Mouse (Mus musculus): ENCODE measurements at regions not wholly inside any gene's neighbourhood (a gene's known extent, or its start where the extent isn't known, plus 50 kb on each side); places are given as distances from the start of the nearest gene placed in this dataset.
A peak's percentile ranks its signal among the peaks of the same experiment; 100 is the strongest.

GRCm38 (mm10) chr16:7982816-7983215 lies 442.1 kb downstream of the Tmem114 start:
- ChIA-PET POLR2A (no interaction called here), CTCF (no interaction called here)
- ATAC-seq (no peak), DNase-seq (ENCODE audit: low read depth, low spot score) (no peak)
- H3K27me3 ChIP-seq = no peaks in the 10 kb centered on the region
- TF ChIP-seq CTCF (IDR thresholded peaks at IDR 0.05) = no peak
- in situ Hi-C loops (cut with MboI; ENCODE audit: low pct_unique_long_range_greater_than_20kb) = no loop called here

- in situ Hi-C loops (cut with MboI; ENCODE audit: low pct_unique_long_range_greater_than_20kb) = no loop called here
- POLR2A ChIA-PET = no interaction called here
- no peaks in the 10 kb centered on the region for H3K27me3 ChIP-seq
- ATAC-seq (no peak), DNase-seq (ENCODE audit: low read depth, low spot score) (no peak)
- CTCF ChIA-PET = no interaction called here
- TF ChIP-seq CTCF (IDR thresholded peaks at IDR 0.05) = no peak
Measured at GRCm38 (mm10) chr16:7978466-7978865, 446.5 kb downstream of the Tmem114 start.

- H3K27me3 ChIP-seq = no peaks in the 10 kb centered on the region
- no peak for TF ChIP-seq CTCF (IDR thresholded peaks at IDR 0.05)
- in situ Hi-C loops (cut with MboI; ENCODE audit: low pct_unique_long_range_greater_than_20kb) = no loop called here
- DNase-seq (ENCODE audit: low read depth, low spot score) (no peak), ATAC-seq (no peak)
- ChIA-PET POLR2A (no interaction called here), CTCF (interaction anchor here (1.3 kb wide), 1 partner anchor 8 kb away, joined by 3 read pairs; no protein-coding TSS in a partner anchor)
Measured at GRCm38 (mm10) chr16:7951616-7952015, 473.3 kb downstream of the Tmem114 start.

- no peaks in the 10 kb centered on the region for H3K27me3 ChIP-seq
- ChIA-PET POLR2A (no interaction called here), CTCF (no interaction called here)
- ATAC-seq (no peak), DNase-seq (ENCODE audit: low read depth, low spot score) (no peak)
- in situ Hi-C loops (cut with MboI; ENCODE audit: low pct_unique_long_range_greater_than_20kb) = no loop called here
- no peak for TF ChIP-seq CTCF (IDR thresholded peaks at IDR 0.05)
Measured at GRCm38 (mm10) chr16:7942333-7942732, 482.6 kb downstream of the Tmem114 start.

- TF ChIP-seq CTCF (IDR thresholded peaks at IDR 0.05) = no peak
- in situ Hi-C loops (cut with MboI; ENCODE audit: low pct_unique_long_range_greater_than_20kb) = no loop called here
- POLR2A ChIA-PET = no interaction called here
- ATAC-seq (no peak), DNase-seq (ENCODE audit: low read depth, low spot score) (no peak)
- no peaks in the 10 kb centered on the region for H3K27me3 ChIP-seq
- CTCF ChIA-PET = interaction anchor here (1.4 kb wide), 1 partner anchor 13 kb away, joined by 4 read pairs; no protein-coding TSS in a partner anchor
Measured at GRCm38 (mm10) chr16:7937167-7937566, 487.8 kb downstream of the Tmem114 start.

- ATAC-seq = no peak
- POLR2A ChIA-PET = no interaction called here
- TF ChIP-seq CTCF (IDR thresholded peaks at IDR 0.05) = peak; percentile 36
- in situ Hi-C loops (cut with MboI; ENCODE audit: low pct_unique_long_range_greater_than_20kb) = no loop called here
- DNase-seq (ENCODE audit: low read depth, low spot score) = no peak
- CTCF ChIA-PET = no interaction called here
- H3K27me3 ChIP-seq = no peaks in the 10 kb centered on the region
Measured at GRCm38 (mm10) chr16:7932322-7932721, 492.6 kb downstream of the Tmem114 start.

- ChIA-PET CTCF (no interaction called here), POLR2A (no interaction called here)
- TF ChIP-seq CTCF (IDR thresholded peaks at IDR 0.05) = no peak
- ATAC-seq (no peak), DNase-seq (ENCODE audit: low read depth, low spot score) (no peak)
- no peaks in the 10 kb centered on the region for H3K27me3 ChIP-seq
- in situ Hi-C loops (cut with MboI; ENCODE audit: low pct_unique_long_range_greater_than_20kb) = no loop called here
Measured at GRCm38 (mm10) chr16:7931676-7932075, 493.3 kb downstream of the Tmem114 start.

GRCm38 (mm10) chr16:7929112-7929511 lies 495.8 kb downstream of the Tmem114 start:
- TF ChIP-seq CTCF (IDR thresholded peaks at IDR 0.05) = no peak
- in situ Hi-C loops (cut with MboI; ENCODE audit: low pct_unique_long_range_greater_than_20kb) = no loop called here
- DNase-seq (ENCODE audit: low read depth, low spot score) (no peak), ATAC-seq (no peak)
- ChIA-PET POLR2A (no interaction called here), CTCF (no interaction called here)
- H3K27me3 ChIP-seq = no peaks in the 10 kb centered on the region

- ATAC-seq = no peak
- ChIA-PET CTCF (no interaction called here), POLR2A (no interaction called here)
- no peaks in the 10 kb centered on the region for H3K27me3 ChIP-seq
- DNase-seq (ENCODE audit: low read depth, low spot score) = no peak
- in situ Hi-C loops (cut with MboI; ENCODE audit: low pct_unique_long_range_greater_than_20kb) = no loop called here
- TF ChIP-seq CTCF (IDR thresholded peaks at IDR 0.05) = no peak
Measured at GRCm38 (mm10) chr16:7928391-7928935, 496.5 kb downstream of the Tmem114 start.

GRCm38 (mm10) chr16:7927756-7928155 lies 497.2 kb downstream of the Tmem114 start:
- ChIA-PET CTCF (no interaction called here), POLR2A (no interaction called here)
- DNase-seq (ENCODE audit: low read depth, low spot score) = no peak
- in situ Hi-C loops (cut with MboI; ENCODE audit: low pct_unique_long_range_greater_than_20kb) = no loop called here
- no peak for TF ChIP-seq CTCF (IDR thresholded peaks at IDR 0.05)
- ATAC-seq = no peak
- H3K27me3 ChIP-seq = no peaks in the 10 kb centered on the region

GRCm38 (mm10) chr16:7895786-7896185 lies 529.1 kb downstream of the Tmem114 start:
- ChIA-PET POLR2A (no interaction called here), CTCF (no interaction called here)
- DNase-seq (ENCODE audit: low read depth, low spot score) = no peak
- H3K27me3 ChIP-seq = no peaks in the 10 kb centered on the region
- TF ChIP-seq CTCF (IDR thresholded peaks at IDR 0.05) = no peak
- in situ Hi-C loops (cut with MboI; ENCODE audit: low pct_unique_long_range_greater_than_20kb) = no loop called here
- no peak for ATAC-seq

- ChIA-PET CTCF (no interaction called here), POLR2A (no interaction called here)
- TF ChIP-seq CTCF (IDR thresholded peaks at IDR 0.05) = no peak
- in situ Hi-C loops (cut with MboI; ENCODE audit: low pct_unique_long_range_greater_than_20kb) = no loop called here
- H3K27me3 ChIP-seq = peaks cover 2% of the 10 kb centered on the region
- DNase-seq (ENCODE audit: low read depth, low spot score) = no peak
- no peak for ATAC-seq
Measured at GRCm38 (mm10) chr16:7892799-7893198, 532.1 kb downstream of the Tmem114 start.
